Mouse (Mus musculus) gastrocnemius, postnatal 25 days (tissue): ENCODE results near the gene Dennd2a. TPM values are rescaled to one million over a fixed set of nuclear protein-coding genes. Genes with fewer than 3 reads are reported as not detected.
A peak's percentile ranks its signal among the peaks of the same experiment; 100 is the strongest.

Source experiments
- DNase-seq: peaks from one replicate; pipeline ENCODE4 v3.0.0; 2022
- total RNA-seq, 2 experiments: library from RNA; stranded (reverse); gene quantifications; 1 replicate in 1 of 2; 2 replicates in 1 of 2; pipeline ENCODE4 v1.2.3; 2021

Dennd2a gene
- total RNA-seq, 2 experiments from 2014 or later, result 4.6 to 4.7 TPM

- peak; percentile 36 for DNase-seq
These were observed 587 bp downstream of the Dennd2a start for GRCm38 (mm10) chr6:39556900-39557659.

GRCm38 (mm10) chr6:39555648-39555945 is 2.1 kb downstream of the Dennd2a start:
- DNase-seq, result no peak

- DNase-seq, result no peak
These were observed 2.6 kb downstream of the Dennd2a start for GRCm38 (mm10) chr6:39554888-39555647.

- no peak for DNase-seq
These were observed 5.6 kb downstream of the Dennd2a start for GRCm38 (mm10) chr6:39551981-39552636.

GRCm38 (mm10) chr6:39548030-39548429 is 9.6 kb downstream of the Dennd2a start:
- DNase-seq, result no peak

- DNase-seq, result no peak
These were observed 12.2 kb downstream of the Dennd2a start for GRCm38 (mm10) chr6:39545474-39545873.

- no peak for DNase-seq
These were observed 13.8 kb downstream of the Dennd2a start for GRCm38 (mm10) chr6:39543769-39544420.

- DNase-seq, result peak; percentile 83
These were observed 14.8 kb downstream of the Dennd2a start for GRCm38 (mm10) chr6:39542631-39543597.

- no peak for DNase-seq
These were observed 17.1 kb downstream of the Dennd2a start for GRCm38 (mm10) chr6:39540563-39540962.

GRCm38 (mm10) chr6:39539679-39540155 is 17.9 kb downstream of the Dennd2a start:
- DNase-seq, result peak; percentile 71

- no peak for DNase-seq
These were observed 19.4 kb downstream of the Dennd2a start for GRCm38 (mm10) chr6:39538227-39538626.

- no peak for DNase-seq
These were observed 20.4 kb downstream of the Dennd2a start for GRCm38 (mm10) chr6:39537276-39537675.

- no peak for DNase-seq
These were observed 21.0 kb downstream of the Dennd2a start for GRCm38 (mm10) chr6:39536621-39537020.

- DNase-seq, result no peak
These were observed 22.7 kb downstream of the Dennd2a start for GRCm38 (mm10) chr6:39534944-39535343.

- DNase-seq, result peak; percentile 87
These were observed 28.8 kb downstream of the Dennd2a start for GRCm38 (mm10) chr6:39528671-39529535.

- DNase-seq, result no peak
These were observed 29.9 kb downstream of the Dennd2a start for GRCm38 (mm10) chr6:39527811-39528210.

- DNase-seq, result no peak
These were observed 30.3 kb downstream of the Dennd2a start for GRCm38 (mm10) chr6:39527337-39527784.

- DNase-seq, result no peak
These were observed 30.9 kb downstream of the Dennd2a start for GRCm38 (mm10) chr6:39526797-39527196.

- no peak for DNase-seq
These were observed 34.5 kb downstream of the Dennd2a start for GRCm38 (mm10) chr6:39523161-39523560.

- no peak for DNase-seq
These were observed 35.2 kb downstream of the Dennd2a start for GRCm38 (mm10) chr6:39522425-39522824.
